Comparison of ENCODE assay signal across 8 mouse cellular contexts in the genomic region with DNA sequence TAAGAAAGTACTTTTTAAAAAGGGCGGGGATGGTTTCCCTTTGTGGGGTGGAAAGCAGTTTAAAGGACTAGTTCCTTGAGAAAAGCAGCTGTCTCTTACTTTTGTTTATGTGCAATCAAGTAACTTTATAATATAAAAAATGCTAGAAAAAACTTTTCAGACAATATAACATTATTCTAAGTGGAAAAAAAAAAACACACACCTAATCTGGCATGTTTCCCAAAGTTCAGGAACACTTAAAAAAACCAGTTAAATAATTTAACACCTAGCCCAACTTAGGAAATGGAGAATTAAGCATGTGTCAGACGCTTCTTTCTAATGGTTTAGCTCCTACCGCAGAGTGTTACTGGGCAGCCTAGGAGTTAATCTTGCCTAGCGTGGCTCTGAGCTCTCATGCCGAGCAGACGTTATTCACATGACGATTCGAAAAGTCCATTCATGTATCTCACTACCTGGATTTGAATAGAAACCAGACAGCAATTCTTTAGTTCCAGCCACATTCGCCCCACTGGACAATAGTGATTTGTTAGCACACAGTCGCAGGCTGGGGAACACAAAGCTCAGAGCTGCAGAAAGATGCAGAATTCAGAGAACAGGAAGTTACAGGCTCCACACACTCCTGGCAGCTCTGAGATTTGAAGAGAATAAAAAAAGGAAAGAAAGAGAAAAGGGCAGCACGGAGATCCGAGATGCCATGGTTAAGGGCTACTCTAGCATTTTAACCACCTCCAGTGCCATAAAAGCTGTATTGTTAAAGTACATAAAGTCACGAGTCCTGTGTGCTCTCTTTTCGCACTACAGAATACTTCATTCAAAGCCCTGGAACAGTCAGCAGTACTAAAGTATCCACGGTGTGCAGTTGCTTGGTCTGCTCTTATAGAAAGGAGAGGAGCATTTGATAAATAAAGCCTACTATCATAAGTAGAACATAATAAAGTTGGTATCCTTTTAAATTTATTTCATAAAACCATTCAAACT.
DNase-seq lines count a peak whose midpoint lies in the region; ATAC-seq lines count a peak whose summit lies in the region.

No protein-coding gene starts in this region.

- peak overlapping the region; percentile 46 for H3K4me2 ChIP-seq in forebrain, embryonic 11.5 days (ENCODE audit: low read depth, low read length, severe bottlenecking)
- H3K4me2 ChIP-seq in hindbrain, embryonic 12.5 days (replicated peaks), result peak overlapping the region; percentile 52

- peak overlapping the region; percentile 67 for H3K9ac ChIP-seq in forebrain, embryonic 11.5 days (ENCODE audit: low read length)
- H3K9ac ChIP-seq in hindbrain, embryonic 12.5 days, result peak overlapping the region; percentile 68

- WGBS in forebrain, embryonic 11.5 days, result 3% methylated on average over 15 of the region's 15 CpGs
- WGBS in hindbrain, embryonic 12.5 days, result 4% methylated on average over 15 of the region's 15 CpGs

- no peaks in the 10 kb centered on the region for H3K9me3 ChIP-seq in forebrain, embryonic 11.5 days (ENCODE audit: control insufficient read depth, low read length)
- no peaks in the 10 kb centered on the region for H3K9me3 ChIP-seq in hindbrain, embryonic 12.5 days (replicated peaks)
- no peaks in the 10 kb centered on the region for H3K9me3 ChIP-seq in megakaryocyte, embryonic 14.5 days

- peak overlapping the region; percentile 40 for H3K4me3 ChIP-seq in forebrain, embryonic 11.5 days (ENCODE audit: low read depth, low read length)
- peak overlapping the region; percentile 48 for H3K4me3 ChIP-seq in hindbrain, embryonic 12.5 days
- peak overlapping the region; percentile 86 for H3K4me3 ChIP-seq in megakaryocyte, embryonic 14.5 days (replicated peaks)

- H3K4me1 ChIP-seq in forebrain, embryonic 11.5 days (replicated peaks; ENCODE audit: control insufficient read depth, insufficient read depth, low read length), result no peaks in the 10 kb centered on the region; the same call in 1 of the 2 replicates
- peaks cover 12% of the 10 kb centered on the region for H3K4me1 ChIP-seq in hindbrain, embryonic 12.5 days
- H3K4me1 ChIP-seq in megakaryocyte, embryonic 14.5 days, result peaks cover 22% of the 10 kb centered on the region

- peak; percentile 59 for ATAC-seq in forebrain, embryonic 11.5 days (replicated peaks; ENCODE audit: low FRiP score)
- peak; percentile 60 for ATAC-seq in hindbrain, embryonic 12.5 days (ENCODE audit: low FRiP score)
- no peak for ATAC-seq in erythroid progenitor cell, adult 5-6 weeks (replicated peaks; ENCODE audit: low FRiP score, poor library complexity, severe bottlenecking)

- H3K27ac ChIP-seq in forebrain, embryonic 11.5 days (ENCODE audit: low read depth, low read length), result peak overlapping the region; percentile 99
- H3K27ac ChIP-seq in hindbrain, embryonic 12.5 days, result peak overlapping the region; percentile 88

- DNase-seq in CD4-positive, CD25-positive, alpha-beta regulatory T cell, adult 2 months (ENCODE audit: low read depth, low spot score), result peak; percentile 27
- peak; percentile 55 for DNase-seq in adipocyte (ENCODE audit: low spot score)
- peak; percentile 81 for DNase-seq in forebrain, embryonic 11.5 days (ENCODE audit: low spot score)
- peak; percentile 16 to 38 for DNase-seq in layer of hippocampus, postnatal 36 days
- peak; percentile 29 to 37 for DNase-seq in right cerebral cortex, postnatal 10 days (ENCODE audit: low spot score in 2 of 2)

- H3K36me3 ChIP-seq in forebrain, embryonic 11.5 days (ENCODE audit: control insufficient read depth, insufficient read depth, low read length), result no peaks in the 10 kb centered on the region; the same call in 1 of the 2 replicates
- no peaks in the 10 kb centered on the region for H3K36me3 ChIP-seq in hindbrain, embryonic 12.5 days
- H3K36me3 ChIP-seq in megakaryocyte, embryonic 14.5 days (replicated peaks; ENCODE audit: low read length), result no peaks in the 10 kb centered on the region

- no peaks in the 10 kb centered on the region for H3K27me3 ChIP-seq in forebrain, embryonic 11.5 days (ENCODE audit: control insufficient read depth, insufficient read depth, low read length)
- H3K27me3 ChIP-seq in hindbrain, embryonic 12.5 days, result no peaks in the 10 kb centered on the region
- H3K27me3 ChIP-seq in megakaryocyte, embryonic 14.5 days (replicated peaks), result no peaks in the 10 kb centered on the region

Comparison
In these comparisons a context has a peak if more than half of its experiments do, and no peak if none do; other contexts are left out.
1. DNase-seq: peak in every context shown above with its lines; median percentile 81 in forebrain, embryonic 11.5 days; 55 in adipocyte; 33 in right cerebral cortex, postnatal 10 days; 27 in CD4-positive, CD25-positive, alpha-beta regulatory T cell, adult 2 months; 27 in layer of hippocampus, postnatal 36 days.